Mouse (Mus musculus) MEL (cell line): Measurements from ENCODE around the gene 9130204L05Rik. TPM values are rescaled to one million over a fixed set of nuclear protein-coding genes. Genes with fewer than 3 reads are reported as not detected.

Experiments
- DNase-seq: peaks from one replicate; pipeline ENCODE4 v3.0.0; 2011; ENCODE audit warnings: low read depth, low spot score
- H3K27ac ChIP-seq: 2 replicates; pipeline ENCODE4 v1.5.1; 2012; ENCODE audit warnings: low read depth, mild to moderate bottlenecking, control low read depth, low read length, moderate library complexity; ENCODE audit not compliant: control insufficient read depth
- H3K27me3 ChIP-seq, 2 experiments: fragments of 150-350 bp in 1 of 2; sonication (generic) in 1 of 2; 2 replicates each; pipeline ENCODE4 v1.6.1; 2012; ENCODE audit warnings: low read length in 2 of 2, mild to moderate bottlenecking in 2 of 2, improper control_type of control experiment in 1 of 2, moderate library complexity in 1 of 2; ENCODE audit not compliant: insufficient read depth in 2 of 2, control insufficient read depth in 1 of 2
- H3K36me3 ChIP-seq, 2 experiments: 2 replicates each; pipeline ENCODE4 v1.6.1; 2012 to 2014; ENCODE audit warnings: low read length in 2 of 2, improper control_type of control experiment in 1 of 2, inconsistent platforms in 1 of 2, mild to moderate bottlenecking in 1 of 2; ENCODE audit not compliant: insufficient read depth in 2 of 2, control insufficient read depth in 1 of 2
- H3K4me1 ChIP-seq, 2 experiments: fragments of 150-350 bp in 1 of 2; sonication (generic) in 1 of 2; 2 replicates each; pipeline ENCODE4 v1.6.1; 2012; ENCODE audit warnings: low read length in 2 of 2, improper control_type of control experiment in 1 of 2, mild to moderate bottlenecking in 1 of 2; ENCODE audit not compliant: insufficient read depth in 2 of 2, control insufficient read depth in 1 of 2
- H3K4me3 ChIP-seq, 2 experiments: fragments of 150-350 bp in 1 of 2; sonication (generic) in 1 of 2; 2 replicates each; pipeline ENCODE4 v1.5.1; 2012; ENCODE audit warnings: low read depth in 2 of 2, low read length in 2 of 2, mild to moderate bottlenecking in 2 of 2, moderate library complexity in 2 of 2, control low read depth in 1 of 2, improper control_type of control experiment in 1 of 2; ENCODE audit not compliant: control insufficient read depth in 1 of 2, insufficient read depth in 1 of 2
- H3K79me2 ChIP-seq: 2 replicates; pipeline ENCODE4 v1.6.1; 2012; ENCODE audit warnings: mild to moderate bottlenecking, low read length, moderate library complexity; ENCODE audit not compliant: control insufficient read depth, poor library complexity, insufficient read depth
- H3K9ac ChIP-seq: 2 replicates; pipeline ENCODE4 v1.6.1; 2012; ENCODE audit warnings: low read depth, mild to moderate bottlenecking, control low read depth, low read length, moderate library complexity; ENCODE audit not compliant: control insufficient read depth, poor library complexity, severe bottlenecking
- H3K9me3 ChIP-seq: fragments of 150-350 bp; sonication (generic); replicated peaks from 2 replicates; pipeline ENCODE4 v1.6.1; 2012; ENCODE audit warnings: mild to moderate bottlenecking, low read length, improper control_type of control experiment, moderate library complexity; ENCODE audit not compliant: insufficient read depth
- BHLHE40 ChIP-seq: IDR thresholded peaks from 2 replicates; pipeline ENCODE4 v1.6.1; 2012; ENCODE audit warnings: low read depth, mild to moderate bottlenecking, inconsistent platforms, low read length, improper control_type of control experiment, borderline replicate concordance
- ETS1 ChIP-seq: IDR thresholded peaks from 2 replicates; pipeline ENCODE4 v1.6.1; 2012; ENCODE audit warnings: low read depth, mild to moderate bottlenecking, inconsistent platforms, low read length, improper control_type of control experiment, moderate library complexity
- GABPA ChIP-seq: IDR thresholded peaks from 2 replicates; pipeline ENCODE4 v1.6.1; 2012; ENCODE audit warnings: low read depth, mild to moderate bottlenecking, inconsistent platforms, low read length, improper control_type of control experiment, moderate library complexity
- GATA1 ChIP-seq: IDR thresholded peaks from 2 replicates; pipeline ENCODE4 v1.6.1; 2011; ENCODE audit warnings: low read depth, low read length, improper control_type of control experiment
- JUND ChIP-seq: IDR thresholded peaks from 2 replicates; pipeline ENCODE4 v1.6.1; 2011; ENCODE audit warnings: low read depth, mild to moderate bottlenecking, improper control_type of control experiment, low read length
- KAT2A ChIP-seq: conservative IDR thresholded peaks from 2 replicates; pipeline ENCODE4 v1.6.1; 2012; ENCODE audit warnings: low read depth, low read length, improper control_type of control experiment, inconsistent platforms
- MAZ ChIP-seq: IDR thresholded peaks from 2 replicates; pipeline ENCODE4 v1.6.1; 2012; ENCODE audit warnings: low read depth, mild to moderate bottlenecking, inconsistent platforms, low read length, improper control_type of control experiment
- MEF2A ChIP-seq: IDR thresholded peaks from 2 replicates; pipeline ENCODE4 v1.6.1; 2014; ENCODE audit warnings: low read depth, mild to moderate bottlenecking, inconsistent platforms, low read length, improper control_type of control experiment; ENCODE audit not compliant: poor library complexity, insufficient replicate concordance, severe bottlenecking; ENCODE audit errors: extremely low read depth
- MXI1 ChIP-seq: IDR thresholded peaks from 2 replicates; pipeline ENCODE4 v1.6.1; 2011; ENCODE audit warnings: mild to moderate bottlenecking, low read depth, low read length, improper control_type of control experiment
- MYB ChIP-seq: IDR thresholded peaks from 2 replicates; pipeline ENCODE4 v1.6.1; 2011; ENCODE audit warnings: mild to moderate bottlenecking, low read depth, low read length, improper control_type of control experiment
- MYC ChIP-seq: IDR thresholded peaks from 2 replicates; pipeline ENCODE4 v1.6.1; 2011; ENCODE audit warnings: low read depth, mild to moderate bottlenecking, low read length, improper control_type of control experiment, moderate library complexity
- NRF1 ChIP-seq: IDR thresholded peaks from 2 replicates; pipeline ENCODE4 v1.6.1; 2014; ENCODE audit warnings: low read depth, mild to moderate bottlenecking, inconsistent platforms, low read length, improper control_type of control experiment, moderate library complexity; ENCODE audit not compliant: poor library complexity, insufficient read depth, severe bottlenecking
- POLR2A ChIP-seq, 2 experiments: IDR thresholded peaks; 2 replicates each; pipeline ENCODE4 v1.6.1; 2011 to 2012; ENCODE audit warnings: low read length in 2 of 2, mild to moderate bottlenecking in 2 of 2, control low read depth in 1 of 2, improper control_type of control experiment in 1 of 2, low read depth in 1 of 2, moderate library complexity in 1 of 2; ENCODE audit not compliant: control insufficient read depth in 1 of 2, insufficient read depth in 1 of 2, poor library complexity in 1 of 2
- POLR2AphosphoS2 ChIP-seq: IDR thresholded peaks from 2 replicates; pipeline ENCODE4 v1.6.1; 2011; ENCODE audit warnings: low read length, improper control_type of control experiment
- RAD21 ChIP-seq: IDR thresholded peaks from 2 replicates; pipeline ENCODE4 v1.6.1; 2011; ENCODE audit warnings: mild to moderate bottlenecking, low read depth, low read length, improper control_type of control experiment
- RCOR1 ChIP-seq: IDR thresholded peaks from 2 replicates; pipeline ENCODE4 v1.6.1; 2012; ENCODE audit warnings: low read depth, mild to moderate bottlenecking, inconsistent platforms, low read length, improper control_type of control experiment
- SIN3A ChIP-seq: IDR thresholded peaks from 2 replicates; pipeline ENCODE4 v1.6.1; 2012; ENCODE audit warnings: low read length, improper control_type of control experiment, inconsistent platforms
- TAL1 ChIP-seq: IDR thresholded peaks from 2 replicates; pipeline ENCODE4 v1.6.1; 2012; ENCODE audit warnings: mild to moderate bottlenecking, inconsistent platforms, low read length, moderate library complexity, mixed read lengths
- TBP ChIP-seq: IDR thresholded peaks from 2 replicates; pipeline ENCODE4 v1.8.0; 2011; ENCODE audit warnings: low read depth, low read length, improper control_type of control experiment
- TCF12 ChIP-seq: IDR thresholded peaks from 2 replicates; pipeline ENCODE4 v1.6.1; 2014; ENCODE audit warnings: low read depth, mild to moderate bottlenecking, inconsistent platforms, low read length, improper control_type of control experiment, moderate library complexity
- UBTF ChIP-seq: IDR thresholded peaks from 2 replicates; pipeline ENCODE4 v1.6.1; 2012; ENCODE audit warnings: low read depth, mild to moderate bottlenecking, inconsistent platforms, low read length, improper control_type of control experiment, moderate library complexity, borderline replicate concordance; ENCODE audit not compliant: insufficient read depth
- USF2 ChIP-seq, 2 experiments: IDR thresholded peaks; 2 replicates each; pipeline ENCODE4 v1.6.1; 2011 to 2012; ENCODE audit warnings: improper control_type of control experiment in 2 of 2, low read length in 2 of 2, borderline replicate concordance in 1 of 2, inconsistent platforms in 1 of 2, low read depth in 1 of 2, mild to moderate bottlenecking in 1 of 2; ENCODE audit not compliant: insufficient read depth in 1 of 2
- ZC3H11A ChIP-seq: IDR thresholded peaks from 2 replicates; pipeline ENCODE4 v1.6.1; 2012; ENCODE audit warnings: low read depth, mild to moderate bottlenecking, inconsistent platforms, low read length, improper control_type of control experiment
- ZKSCAN1 ChIP-seq: IDR thresholded peaks from 2 replicates; pipeline ENCODE4 v1.6.1; 2012; ENCODE audit warnings: low read depth, mild to moderate bottlenecking, inconsistent platforms, low read length, improper control_type of control experiment, moderate library complexity
- ZNF384 ChIP-seq: IDR thresholded peaks from 2 replicates; pipeline ENCODE4 v1.6.1; 2012; ENCODE audit warnings: low read depth, mild to moderate bottlenecking, inconsistent platforms, low read length, improper control_type of control experiment
- polyA plus RNA-seq, 2 experiments: library from polyadenylated mRNA; stranded (reverse) in 1 of 2; unstranded in 1 of 2; fragments of >175 nt in 1 of 2; fragments of >200 nt in 1 of 2; gene quantifications; 2 replicates each; pipeline versions ENCODE4 v1.2.1 to v1.2.4; 2012; ENCODE audit warnings: low replicate concordance in 2 of 2, low read depth in 1 of 2; ENCODE audit not compliant: insufficient read length in 2 of 2, insufficient read depth in 1 of 2, missing spikeins in 1 of 2
- total RNA-seq: library from RNA; depleted of rRNA; stranded (reverse); fragments of 300-350 nt; gene quantifications from 2 replicates; pipeline ENCODE4 v1.2.3, GENCODE M21; 2012; rRNA removed

Gene 9130204L05Rik
- total RNA-seq (not detected in 2 replicates), polyA plus RNA-seq (not detected)

GRCm38 (mm10) chr3:91090703-91091102 is at the start of gene 9130204L05Rik:
9130204L05Rik (minus strand) TSS chr3:91090803.
- no peak within 1 kb of the TSS for H3K4me3 ChIP-seq

DNA sequence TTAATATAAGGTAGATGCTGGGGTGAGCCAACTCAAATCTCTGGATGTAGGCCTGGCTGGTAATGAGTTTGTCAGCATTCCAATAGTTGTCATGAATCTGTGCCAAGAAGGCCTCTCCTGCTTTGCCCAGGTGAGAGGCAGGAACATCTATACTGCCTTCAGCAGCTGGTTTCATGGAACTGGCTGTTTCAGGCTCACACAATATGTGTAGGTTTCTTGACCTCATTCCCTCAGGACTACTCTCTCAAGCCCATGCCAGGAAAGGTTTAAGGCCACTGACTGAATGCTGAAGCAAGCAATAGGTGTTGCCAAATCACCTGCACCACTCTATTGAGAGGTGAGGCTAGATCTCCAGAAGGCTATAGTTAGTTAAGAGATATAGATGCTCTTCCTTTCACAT is 18.1 kb upstream of the 9130204L05Rik start:
- Histone ChIP-seq H3K4me1 (no peaks in the 10 kb centered on the region), H3K27ac (no peak overlapping the region), H3K27me3 (no peaks in the 10 kb centered on the region), H3K9ac (no peak overlapping the region), H3K79me2 (no peaks in the 10 kb centered on the region), H3K4me3 (no peak overlapping the region), H3K9me3 (no peaks in the 10 kb centered on the region), H3K36me3 (no peaks in the 10 kb centered on the region)
- no peak for DNase-seq
- TF ChIP-seq SIN3A = no peak
- no peak for TF ChIP-seq BHLHE40
- no peak for TF ChIP-seq JUND
- no peak for TF ChIP-seq KAT2A
- TF ChIP-seq GATA1 = no peak
- TF ChIP-seq TBP = no peak
- no peak for TF ChIP-seq POLR2A (IDR thresholded peaks at IDR 0.05; ENCODE audit: control insufficient read depth in 1 of 2, insufficient read depth in 1 of 2, low read depth in 1 of 2, low read length in 2 of 2, poor library complexity in 1 of 2)
- TF ChIP-seq ZC3H11A = no peak
- TF ChIP-seq NRF1 = no peak
- TF ChIP-seq TCF12 = no peak
- TF ChIP-seq ETS1 = no peak
- no peak for TF ChIP-seq MXI1
- TF ChIP-seq MEF2A = no peak
- no peak for TF ChIP-seq MYB
- no peak for TF ChIP-seq RCOR1
- no peak for TF ChIP-seq MYC
- TF ChIP-seq ZKSCAN1 = no peak
- TF ChIP-seq RAD21 = no peak
- TF ChIP-seq MAZ = no peak
- no peak for TF ChIP-seq ZNF384

More at GRCm38 (mm10) chr3:91090703-91091102, at the start of gene 9130204L05Rik:
- Histone ChIP-seq H3K79me2 (no peaks in the 10 kb centered on the region), H3K36me3 (no peaks in the 10 kb centered on the region), H3K4me1 (no peaks in the 10 kb centered on the region), H3K27me3 (no peaks in the 10 kb centered on the region), H3K9ac (no peak within 1 kb of the TSS), H3K27ac (no peak within 1 kb of the TSS), H3K9me3 (no peaks in the 10 kb centered on the region)
- TF ChIP-seq MAZ = no peak
- no peak for TF ChIP-seq ZNF384
- no peak for TF ChIP-seq POLR2AphosphoS2
- TF ChIP-seq TBP = no peak
- TF ChIP-seq UBTF = no peak
- TF ChIP-seq GABPA = no peak
- TF ChIP-seq TAL1 = no peak
- no peak for TF ChIP-seq POLR2A (IDR thresholded peaks at IDR 0.05; ENCODE audit: control insufficient read depth in 1 of 2, insufficient read depth in 1 of 2, low read depth in 1 of 2, low read length in 2 of 2, poor library complexity in 1 of 2)
- TF ChIP-seq MYC = no peak
- TF ChIP-seq USF2 (IDR thresholded peaks at IDR 0.05; ENCODE audit: borderline replicate concordance in 1 of 2, insufficient read depth in 1 of 2, low read depth in 1 of 2, low read length in 2 of 2) = no peak
- DNase-seq = no peak
